Mouse (Mus musculus) neural tube, embryonic 10.5 days (tissue): ENCODE data around the gene Zfp383.
"Not testable (repeated sequence)": the region's sequence is repeated elsewhere in the genome, so short reads cannot be mapped to it uniquely, and the experiment has no call there.

ENCODE experiments used
- DNase-seq: peaks from one replicate; pipeline ENCODE4 v3.0.0-alpha.2; 2017; ENCODE audit warnings: low spot score; ENCODE audit errors: extremely low spot score

The Zfp383 gene

DNA sequence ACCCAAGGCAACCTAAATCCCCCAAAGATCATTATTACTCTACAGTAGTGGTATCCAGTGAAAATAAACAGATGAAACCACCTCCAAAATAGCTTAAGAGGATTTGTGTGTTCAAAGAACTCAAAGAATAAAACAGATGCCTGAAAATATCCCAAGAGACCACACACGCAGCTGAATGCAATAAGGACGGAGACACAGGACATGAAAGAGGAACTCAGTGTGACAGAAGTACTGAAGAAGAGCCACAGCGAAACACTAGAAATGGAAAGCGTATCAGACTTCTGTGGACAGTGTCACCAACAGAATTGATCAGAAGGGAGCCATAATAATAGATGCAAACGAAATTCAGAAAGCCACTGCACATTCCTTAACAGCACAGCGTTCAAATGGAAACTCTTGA, 30.8 kb downstream of the Zfp383 start:
- DNase-seq: no peak

DNA sequence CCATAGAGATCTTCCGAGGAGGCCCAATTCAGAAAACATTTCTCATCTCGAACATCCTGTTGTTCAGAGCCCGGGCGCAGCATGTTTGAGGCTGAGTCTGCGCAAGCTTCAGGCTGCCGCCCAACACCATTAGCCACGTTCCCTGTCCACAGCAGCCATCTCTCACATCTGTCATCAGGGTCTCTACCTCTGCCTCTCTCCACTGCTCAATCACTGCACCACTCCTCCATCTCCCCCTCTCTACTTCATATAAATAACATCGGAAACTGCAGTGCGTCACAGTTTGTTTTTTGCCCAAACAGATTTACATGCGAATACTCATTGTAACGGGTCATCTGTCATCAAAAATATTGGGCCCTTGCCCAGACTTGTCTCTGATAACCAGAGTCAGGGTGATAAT, 33.0 kb downstream of the Zfp383 start:
- DNase-seq: no peak

DNA sequence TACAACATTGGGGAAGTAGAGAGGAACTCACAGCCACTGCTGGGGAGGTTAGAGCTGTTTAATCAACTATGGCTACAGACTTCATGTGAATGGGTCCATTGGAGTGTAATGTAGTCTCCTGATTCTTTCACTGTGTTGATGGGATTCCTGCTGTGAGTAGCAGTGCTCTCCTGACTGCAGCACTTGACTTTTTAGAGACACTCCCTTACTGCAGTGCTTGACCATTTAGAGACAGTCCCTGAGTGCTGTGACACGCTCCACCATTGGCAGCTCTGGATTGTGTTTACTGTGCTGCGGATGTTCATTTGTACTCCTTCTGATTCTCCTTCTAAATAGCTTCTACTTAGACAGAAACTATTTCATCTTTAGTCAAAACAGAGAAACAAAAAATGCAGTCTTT, 34.7 kb downstream of the Zfp383 start:
- no peak for DNase-seq

DNA sequence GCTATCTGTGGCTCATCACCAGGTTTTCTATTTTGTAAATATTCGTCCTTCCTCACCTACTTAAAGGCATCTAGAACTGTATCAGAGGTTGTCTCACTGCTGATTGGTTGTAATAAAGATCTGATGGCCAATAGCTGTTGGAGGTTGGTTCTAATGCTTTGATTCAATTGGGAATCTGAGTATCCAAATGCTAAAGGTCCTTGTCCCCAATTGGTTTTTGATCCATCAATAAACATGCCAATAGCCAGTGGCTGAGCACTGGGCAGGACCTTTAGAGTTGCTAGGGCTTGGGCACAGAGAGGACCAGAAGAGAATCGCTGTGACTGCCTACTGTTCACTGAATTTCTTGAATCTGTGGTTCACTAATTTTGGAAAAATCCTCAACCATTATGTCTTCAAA, 35.7 kb downstream of the Zfp383 start:
- DNase-seq: no peak

DNA sequence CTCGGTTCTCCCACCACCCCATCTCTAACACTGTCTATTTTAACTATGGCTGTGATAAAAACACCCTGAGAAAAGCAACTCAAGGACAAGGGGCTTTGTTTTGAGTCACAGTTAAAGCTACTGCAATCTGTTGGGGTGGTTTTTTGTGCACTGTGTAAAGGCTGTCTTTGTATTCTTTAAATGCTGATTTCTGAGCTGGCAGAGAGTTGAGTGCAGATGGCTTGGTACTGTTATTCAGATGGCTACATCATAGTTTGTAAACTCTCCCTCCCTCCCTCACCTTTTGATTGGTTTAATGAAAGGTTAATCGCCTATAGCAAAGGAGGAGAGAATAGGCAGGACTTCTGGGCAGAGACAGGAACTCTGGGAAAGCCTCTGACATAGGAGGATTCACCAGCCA, 36.2 kb downstream of the Zfp383 start:
- no peak for DNase-seq

DNA sequence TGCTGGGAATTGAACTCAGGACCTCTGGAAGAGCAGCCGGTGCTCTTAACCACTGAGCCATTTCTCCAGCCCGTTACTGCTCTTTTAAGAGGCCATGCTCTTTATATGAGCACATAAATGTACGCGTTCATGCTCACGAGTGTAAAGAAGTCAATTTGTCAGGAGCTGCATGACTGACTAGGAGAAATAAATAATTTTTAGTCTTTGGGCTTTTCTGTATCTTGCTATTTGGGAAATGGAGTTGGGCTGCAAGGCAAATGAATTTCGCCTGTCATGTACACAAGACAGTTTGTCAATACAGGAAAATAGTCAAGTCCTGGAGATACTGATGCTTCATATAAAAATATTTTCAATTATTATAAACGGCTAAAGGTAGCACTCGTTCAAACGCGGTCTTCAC, 45.1 kb downstream of the Zfp383 start:
- no peak for DNase-seq

DNA sequence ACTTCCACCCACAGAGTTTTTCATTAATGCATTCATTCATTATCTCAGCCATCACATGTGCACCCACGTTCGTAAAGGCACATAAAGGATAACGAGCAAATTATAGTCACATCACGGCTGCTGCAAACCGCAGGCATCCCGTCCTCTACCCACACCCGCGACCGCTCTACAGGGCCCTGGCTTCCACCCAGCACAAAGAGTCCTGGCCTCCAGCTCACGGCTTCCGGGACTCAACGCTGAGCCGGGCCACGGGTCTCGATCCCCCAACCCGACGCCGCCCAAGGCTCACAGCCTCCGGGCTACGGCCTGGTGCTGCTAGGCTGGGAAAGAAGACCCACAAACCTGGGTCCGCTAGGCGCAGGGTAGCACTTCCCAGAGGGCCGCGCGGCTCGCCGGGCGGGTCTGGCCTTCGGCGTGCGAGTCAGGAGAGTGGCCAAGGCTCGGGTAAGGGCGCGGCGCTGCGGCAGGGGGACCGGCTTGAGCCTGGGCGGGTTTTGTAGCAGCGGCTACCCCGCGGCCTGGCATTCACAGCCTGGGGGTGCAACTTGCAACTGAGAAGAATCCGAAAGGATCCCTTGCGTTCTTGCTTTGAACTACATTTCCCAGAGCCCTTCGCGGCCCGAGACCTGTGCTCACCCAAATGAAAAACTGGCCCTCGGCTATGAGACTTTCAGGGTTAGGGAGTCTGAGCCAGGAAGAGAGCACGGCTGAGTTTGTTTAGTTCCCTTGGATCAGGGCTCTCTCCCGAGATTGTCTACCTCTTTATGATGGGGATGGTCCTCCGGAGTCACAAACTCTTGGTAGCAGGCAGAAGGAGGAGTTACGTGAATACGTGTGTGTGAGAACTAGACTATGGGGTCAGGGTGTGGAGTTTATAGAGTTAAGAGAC, 45.7 kb downstream of the Zfp383 start, which contains the start of gene Zfp74:
Zfp74 (minus strand) TSS at position 577 of the 889 bp plus-strand sequence.
- DNase-seq: peak; percentile 89

DNA sequence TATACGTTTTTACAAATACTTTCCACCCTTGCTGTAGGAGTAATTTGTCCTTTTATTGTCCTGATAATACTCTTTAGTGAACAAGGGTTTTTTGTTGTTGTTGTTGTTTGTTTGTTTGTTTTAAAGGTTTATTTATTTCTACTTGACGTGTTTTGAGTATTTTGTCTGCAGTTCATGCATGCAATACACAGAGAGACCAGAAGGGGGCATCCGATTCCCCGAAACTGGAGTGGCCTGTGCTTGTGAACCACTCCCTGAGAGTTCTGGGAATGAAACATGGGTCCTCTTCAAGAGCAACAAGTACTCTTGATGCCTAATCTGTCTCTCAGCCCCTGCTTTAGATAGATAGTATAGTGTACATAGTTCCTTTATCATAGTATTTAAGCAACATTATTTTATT, 46.7 kb downstream of the Zfp383 start:
- peak; percentile 51 for DNase-seq

DNA sequence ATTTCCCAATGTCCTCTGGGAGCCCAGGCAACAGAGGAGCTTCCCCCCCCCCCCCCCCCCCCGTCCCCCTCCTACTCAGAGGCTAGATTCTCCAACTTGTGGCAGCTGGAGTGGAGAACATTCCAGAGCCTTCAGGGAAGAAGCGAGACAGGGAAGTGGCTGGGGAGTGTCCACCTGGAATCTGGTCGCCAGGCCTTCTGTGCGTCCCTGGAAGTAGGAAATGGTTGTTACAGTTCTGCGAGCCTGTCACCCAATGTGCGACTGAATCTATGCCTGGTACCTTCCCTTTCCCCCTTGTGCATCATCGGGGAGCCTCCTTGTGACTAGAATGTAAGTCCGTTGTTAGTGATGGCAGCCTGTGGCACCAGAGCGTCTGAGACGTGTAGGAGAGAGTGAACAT, 48.2 kb downstream of the Zfp383 start:
- DNase-seq: no peak

DNA sequence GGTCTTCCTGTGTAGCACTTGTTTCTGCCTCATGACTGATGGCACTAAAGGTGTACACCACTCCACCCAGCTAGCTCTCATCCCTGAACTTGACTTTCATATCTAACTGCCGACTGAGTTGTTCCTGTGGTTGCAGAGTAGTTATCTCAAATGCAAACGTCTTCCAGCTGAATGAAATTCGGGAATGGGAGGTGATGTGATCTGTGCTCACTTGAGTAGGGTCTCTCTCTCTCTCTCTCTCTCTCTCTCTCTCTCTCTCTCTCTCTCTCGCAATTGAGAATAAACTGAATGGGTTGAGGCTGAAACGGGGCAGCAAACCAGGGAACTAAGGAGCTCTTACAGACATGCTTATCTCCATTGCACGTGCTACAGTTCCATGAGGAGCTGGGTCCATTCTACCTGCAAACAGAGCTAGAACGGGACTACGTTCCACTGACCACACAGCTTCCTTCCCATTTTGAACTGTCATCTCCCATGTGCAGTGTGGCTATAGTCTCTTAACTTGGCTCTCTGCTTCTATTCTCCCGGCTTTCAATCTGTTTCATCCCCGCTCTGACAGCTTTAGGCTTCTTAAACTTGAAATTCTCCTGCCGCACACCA, 50.2 kb downstream of the Zfp383 start:
- no peak for DNase-seq

DNA sequence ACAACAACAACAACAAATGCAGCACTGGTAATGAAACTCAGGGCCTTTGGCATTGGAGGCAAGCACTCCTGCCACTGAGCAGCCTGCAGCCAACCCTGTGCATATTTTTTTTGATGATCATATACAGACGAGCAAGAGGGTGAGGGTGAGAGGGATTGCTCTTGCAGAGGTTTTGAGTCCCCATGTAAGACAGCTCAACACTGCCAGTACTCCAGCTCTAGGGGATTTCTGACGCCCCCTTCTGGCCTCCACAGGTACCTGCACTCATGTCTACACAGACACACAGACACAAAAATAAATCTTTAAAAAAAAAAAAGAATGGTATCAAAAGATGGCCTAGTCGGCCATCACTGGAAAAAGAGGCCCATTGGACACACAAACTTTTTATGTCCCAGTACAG, 51.0 kb downstream of the Zfp383 start:
- no peak for DNase-seq

DNA sequence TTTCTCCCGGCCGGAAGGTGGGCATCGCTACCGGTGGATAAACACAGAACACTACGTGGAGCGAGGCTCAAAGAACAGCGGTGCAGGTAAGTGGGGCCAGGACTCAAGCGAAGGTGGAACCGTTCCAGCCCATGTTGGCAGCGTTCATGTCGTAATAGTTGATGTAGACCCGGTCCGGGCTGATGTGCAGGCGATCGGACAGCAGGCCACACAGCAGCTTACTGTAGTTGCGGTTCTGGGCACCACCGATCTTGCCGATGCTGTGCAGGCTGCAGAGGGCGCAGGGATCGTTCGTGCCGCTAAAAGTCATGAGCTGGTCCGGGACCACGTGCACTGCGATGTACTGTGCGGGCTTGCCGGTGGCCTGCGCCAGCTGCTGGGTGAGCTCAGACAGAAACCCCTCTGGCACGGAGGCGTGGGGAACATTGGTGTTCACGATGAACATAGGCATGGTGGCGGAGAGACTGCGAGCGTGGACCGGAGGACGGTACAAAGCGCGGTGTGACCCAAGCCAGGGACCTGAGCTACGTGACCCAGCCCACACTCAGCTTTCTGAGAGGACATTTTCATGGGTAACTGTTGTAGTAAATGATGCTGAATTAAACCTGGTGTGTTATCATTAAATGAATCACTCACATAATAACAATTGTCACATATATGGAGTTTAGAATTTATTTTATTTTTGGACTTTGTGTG, 57.2 kb downstream of the Zfp383 start:
- not testable (repeated sequence) for DNase-seq
